Mouse (Mus musculus) right cerebral cortex, postnatal 25 days (tissue): ENCODE results near the gene Fnbp1l.

ENCODE experiments used
- DNase-seq: peaks from one replicate; pipeline ENCODE4 v3.0.0; 2022

Fnbp1l gene

GRCm38 (mm10) chr3:122618991-122619930 lies at the start of gene Fnbp1l:
Gene Fnbp1l (minus strand): TSS chr3:122619715.
- DNase-seq = peak; percentile 80

DNA sequence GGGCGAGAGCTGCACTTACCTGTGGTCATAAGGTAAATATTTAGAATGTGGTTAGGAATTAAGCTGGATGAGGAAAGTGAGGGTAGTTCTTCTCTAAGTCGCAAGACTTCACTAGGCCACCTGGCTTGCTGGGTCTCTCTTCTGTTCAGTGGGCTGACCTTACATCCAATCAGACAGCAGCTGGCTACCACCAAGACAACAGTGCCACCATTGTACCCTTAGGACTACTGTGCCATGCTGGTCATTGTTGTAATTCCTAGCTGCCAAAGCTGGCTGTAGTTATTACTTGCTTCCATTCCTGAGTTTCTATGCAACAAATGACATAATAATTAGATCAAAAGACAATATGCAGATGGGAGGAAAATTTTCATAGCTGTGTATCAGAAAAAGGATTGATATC lies 41.3 kb upstream of the Fnbp1l start:
- DNase-seq = no peak

GRCm38 (mm10) chr3:122659261-122659917 lies 39.9 kb upstream of the Fnbp1l start:
- DNase-seq = no peak

DNA sequence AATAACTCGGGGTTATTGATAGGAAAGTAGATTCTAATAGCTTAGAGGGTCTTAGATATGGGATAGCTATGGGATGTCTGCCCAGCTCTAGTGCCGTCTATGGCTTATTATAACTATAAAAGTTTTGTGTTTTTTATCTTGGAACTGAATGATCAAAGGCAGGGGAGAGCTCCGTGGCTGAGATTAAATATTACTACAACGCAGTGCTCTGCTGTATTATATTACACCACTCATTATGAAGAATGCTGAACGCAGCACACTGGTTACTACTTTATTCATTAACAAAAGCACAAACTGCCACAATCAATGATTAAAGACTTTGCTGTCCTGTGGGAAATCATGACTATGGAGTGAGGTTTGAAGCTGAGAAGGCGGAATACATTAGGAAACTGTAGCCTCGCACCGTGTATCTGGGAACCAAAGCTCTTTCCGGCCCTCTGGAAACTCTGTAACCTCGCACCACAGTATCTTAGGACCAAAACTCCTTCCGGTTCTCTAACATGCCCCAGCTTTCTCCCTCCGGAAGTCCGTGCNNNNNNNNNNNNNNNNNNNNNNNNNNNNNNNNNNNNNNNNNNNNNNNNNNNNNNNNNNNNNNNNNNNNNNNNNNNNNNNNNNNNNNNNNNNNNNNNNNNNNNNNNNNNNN lies 27.8 kb upstream of the Fnbp1l start:
- DNase-seq = no peak

GRCm38 (mm10) chr3:122640286-122640685 lies 20.8 kb upstream of the Fnbp1l start:
- no peak for DNase-seq

DNA sequence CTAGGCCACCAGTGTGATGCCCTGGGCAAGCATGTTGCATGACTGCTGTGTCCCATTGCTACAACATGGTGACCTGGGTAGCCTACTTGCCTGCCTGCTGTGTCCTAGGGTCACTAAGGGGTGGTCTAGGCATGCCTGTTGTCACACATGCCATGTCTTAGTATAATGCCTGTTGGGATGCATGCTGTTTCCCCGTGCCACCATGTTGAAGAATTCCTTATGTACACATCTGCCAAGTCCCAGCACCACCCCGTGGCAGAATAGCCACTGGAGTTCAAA lies 19.6 kb upstream of the Fnbp1l start:
- no peak for DNase-seq

GRCm38 (mm10) chr3:122638329-122639196 lies 19.0 kb upstream of the Fnbp1l start:
- DNase-seq = peak; percentile 85

DNA sequence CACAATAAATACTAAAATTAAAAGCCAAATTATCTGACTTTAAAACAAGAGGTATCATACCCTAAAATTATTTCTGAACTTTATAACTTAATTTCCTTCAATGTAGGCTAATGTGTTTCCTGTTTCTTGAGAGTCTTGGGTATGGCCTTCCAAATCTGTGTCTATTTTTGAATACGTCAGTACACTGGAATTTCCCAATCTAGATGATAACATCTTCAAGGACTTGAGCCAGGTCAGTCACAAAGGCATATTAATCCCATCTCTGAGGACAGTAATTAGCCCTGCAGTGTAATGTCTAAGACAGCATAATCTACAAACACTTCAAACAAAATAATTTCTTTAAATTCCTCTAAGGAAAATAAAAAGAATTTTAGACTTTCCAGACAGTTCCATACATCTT lies 17.8 kb upstream of the Fnbp1l start:
- no peak for DNase-seq

DNA sequence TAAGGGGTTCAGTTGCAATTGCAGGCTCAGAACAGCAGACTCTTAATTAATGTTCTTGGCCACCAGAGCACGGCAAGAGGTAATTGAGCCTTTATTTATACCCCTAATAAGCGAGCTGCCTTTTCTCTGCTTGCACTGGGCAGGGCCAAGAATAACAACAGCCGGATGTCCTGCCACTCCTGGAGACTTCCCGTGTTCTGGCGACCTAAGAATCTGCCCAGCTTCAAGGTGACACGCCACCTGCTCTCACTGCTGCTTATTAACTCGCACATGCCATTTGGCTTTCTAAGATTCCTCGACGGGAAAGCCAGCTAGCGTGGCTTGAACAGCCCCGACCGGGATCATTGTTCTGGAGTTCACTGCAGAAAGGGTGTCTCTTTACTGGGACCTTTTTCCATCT lies 15.7 kb upstream of the Fnbp1l start:
- no peak for DNase-seq

- DNase-seq = no peak
Measured at GRCm38 (mm10) chr3:122629580-122629979, 10.1 kb upstream of the Fnbp1l start.

GRCm38 (mm10) chr3:122628956-122629355 lies 9.4 kb upstream of the Fnbp1l start:
- DNase-seq = no peak

GRCm38 (mm10) chr3:122628546-122628945 lies 9.0 kb upstream of the Fnbp1l start:
- DNase-seq = no peak

DNA sequence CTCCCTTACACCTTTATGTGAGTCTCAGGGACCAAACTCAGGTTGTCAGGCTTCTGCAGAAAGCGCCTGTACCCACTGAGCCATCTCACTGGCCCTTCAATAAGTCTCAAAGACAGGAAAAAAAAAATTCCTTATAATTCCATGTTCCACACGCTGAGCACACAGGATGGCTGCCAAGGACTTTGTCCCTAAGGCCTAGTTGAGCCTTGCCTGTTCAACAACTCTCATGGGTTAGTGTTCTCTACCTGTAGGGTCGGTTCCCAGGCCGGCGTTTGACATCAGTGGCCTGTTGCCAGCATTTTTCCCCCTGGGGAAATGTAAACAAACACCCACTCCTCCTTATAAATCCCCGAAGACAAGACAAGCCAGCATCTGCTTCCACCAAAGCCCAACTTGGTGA lies 8.3 kb upstream of the Fnbp1l start:
- DNase-seq = no peak

DNA sequence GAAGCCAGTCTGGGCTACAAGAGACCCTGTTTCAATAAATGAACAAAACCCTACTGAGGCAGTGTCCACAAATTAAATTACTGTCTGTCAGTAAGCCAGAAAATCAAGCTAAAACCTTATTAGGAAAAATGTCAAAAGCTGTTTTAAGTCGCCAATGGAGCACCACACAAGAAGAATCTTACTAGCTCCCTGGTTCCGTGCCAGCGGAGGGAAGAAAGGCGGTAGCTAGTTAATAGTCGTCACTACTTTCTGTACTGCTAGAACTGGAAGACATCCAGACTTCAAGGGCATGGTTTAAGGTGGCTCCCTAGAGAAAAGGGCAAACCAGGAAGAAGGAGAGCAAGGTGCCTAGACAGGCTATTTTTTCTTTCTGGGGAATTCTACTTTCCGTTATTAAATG lies 5.1 kb upstream of the Fnbp1l start:
- no peak for DNase-seq

GRCm38 (mm10) chr3:122620285-122620931 lies 893 bp upstream of the Fnbp1l start:
- peak; percentile 63 for DNase-seq

- no peak for DNase-seq
Measured at GRCm38 (mm10) chr3:122619931-122620284, 393 bp upstream of the Fnbp1l start.

GRCm38 (mm10) chr3:122618402-122618801 lies 1.1 kb downstream of the Fnbp1l start:
- DNase-seq = peak; percentile 45

DNA sequence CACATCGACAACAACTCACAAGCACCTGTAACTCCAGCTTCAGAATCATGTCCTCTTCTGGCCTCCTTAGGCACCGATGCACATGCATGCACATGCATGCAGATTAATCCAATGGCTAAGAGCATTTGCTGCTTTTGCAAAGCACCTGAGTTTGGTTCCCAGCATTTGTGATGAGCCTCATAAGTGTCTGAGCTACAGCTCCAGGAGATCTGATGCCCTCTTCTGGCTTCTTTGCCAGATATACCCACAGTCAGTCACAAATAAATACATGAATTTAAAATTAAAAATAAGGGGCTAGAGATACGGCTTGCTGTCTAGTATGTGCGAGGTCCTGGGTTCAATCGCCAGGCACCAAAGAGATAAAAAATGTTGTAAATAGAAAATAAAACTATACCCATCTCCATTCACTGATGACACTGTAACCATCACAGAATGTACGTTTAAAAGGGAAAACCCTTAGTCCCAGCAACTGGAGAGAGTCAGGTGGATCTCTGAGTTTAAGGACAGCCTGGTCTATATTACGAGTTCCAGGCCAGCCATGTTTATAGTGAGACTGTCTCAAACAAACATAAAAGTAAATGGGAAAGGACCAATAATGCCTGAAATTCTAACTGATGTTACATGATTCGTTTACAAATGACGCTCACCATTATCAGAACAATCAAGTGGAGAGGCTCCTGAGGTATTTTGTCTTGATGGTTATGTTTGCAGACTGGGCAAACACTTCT lies 1.7 kb downstream of the Fnbp1l start:
- DNase-seq = no peak

- no peak for DNase-seq
Measured at GRCm38 (mm10) chr3:122612537-122612936, 7.0 kb downstream of the Fnbp1l start.

DNA sequence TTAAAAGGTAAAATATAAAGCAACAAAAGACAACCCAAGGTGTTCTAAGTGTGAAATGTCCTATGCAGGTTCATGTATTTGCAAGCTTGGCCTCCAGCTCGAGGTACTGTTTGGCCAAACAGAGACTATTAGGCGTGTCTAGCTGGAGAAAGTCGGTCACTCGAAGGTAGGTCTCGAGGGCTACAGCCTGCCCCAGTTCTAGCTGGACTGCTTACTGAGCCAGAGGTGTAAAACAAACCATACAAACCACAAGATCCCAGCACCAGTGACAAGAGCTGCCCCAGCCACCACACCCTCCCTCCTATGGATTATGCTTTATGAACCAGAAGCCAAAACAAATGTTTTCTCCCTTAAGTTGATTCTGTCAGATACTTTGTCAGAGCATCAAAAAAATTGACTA lies 7.8 kb downstream of the Fnbp1l start:
- no peak for DNase-seq

GRCm38 (mm10) chr3:122606105-122606801 lies 13.3 kb downstream of the Fnbp1l start:
- no peak for DNase-seq
